In genomic region chr4:129496631-129497030, GRCm38 (mm10) we compare ENCODE assay signal across 9 mouse cellular contexts. TPM values are rescaled to one million over a fixed set of nuclear protein-coding genes. Genes with fewer than 3 reads are reported as not detected.
DNase-seq lines count a peak whose midpoint lies in the region; ATAC-seq and TF ChIP-seq lines count a peak whose summit lies in the region.
"Had no signal": no experiment of that assay in that cellular context is flagged by ENCODE, and none has a peak within 500 bp of the region (broad histone marks: within the 10 kb centered on the region; RNA-seq: fewer than 3 reads in every experiment).

No protein-coding gene starts in this region.

- no peak overlapping the region for H3K4me3 ChIP-seq in left cerebral cortex, adult 2 months
- no peak overlapping the region for H3K4me3 ChIP-seq in kidney, embryonic 14.5 days (ENCODE audit: low read length)
- H3K4me3 ChIP-seq in stomach, embryonic 15.5 days (replicated peaks) = no peak overlapping the region

- peaks cover 21% of the 10 kb centered on the region; the same call in 1 of the 2 replicates for H3K4me1 ChIP-seq in kidney, embryonic 14.5 days (ENCODE audit: control insufficient read depth, insufficient read depth, low read length)
- peaks cover 35% of the 10 kb centered on the region for H3K4me1 ChIP-seq in stomach, embryonic 15.5 days

- H3K9ac ChIP-seq in kidney, embryonic 14.5 days (ENCODE audit: low read depth, low read length) = no peak overlapping the region
- no peak overlapping the region for H3K9ac ChIP-seq in stomach, embryonic 15.5 days

- TF ChIP-seq CTCF in left cerebral cortex, adult 2 months (IDR thresholded peaks at IDR 0.05) = no peak

- intact Hi-C loops in left cerebral cortex, adult 2 months (cut with DNase I) = no loop called here

- ATAC-seq in kidney, embryonic 14.5 days (ENCODE audit: low FRiP score, low TSS enrichment) = no peak
- 0 out of 2 replicates have a peak, but pooled peaks have one; percentile 11 for ATAC-seq in stomach, embryonic 15.5 days (ENCODE audit: insufficient read depth, low FRiP score, low read depth)
- ATAC-seq: Patski had no signal

- no peak overlapping the region; the same call in 1 of the 2 replicates for H3K4me2 ChIP-seq in kidney, embryonic 14.5 days (replicated peaks; ENCODE audit: low read depth, low read length)
- 0 out of 2 replicates have a peak overlapping the region, but pooled peaks have one; percentile 24 for H3K4me2 ChIP-seq in stomach, embryonic 15.5 days

- peaks cover under 1% of the 10 kb centered on the region for H3K27me3 ChIP-seq in kidney, embryonic 14.5 days (ENCODE audit: control insufficient read depth, insufficient read depth, low read length)
- peaks cover 5% of the 10 kb centered on the region for H3K27me3 ChIP-seq in stomach, embryonic 15.5 days (replicated peaks)
- H3K27me3 ChIP-seq: Patski had no signal

- no peaks in the 10 kb centered on the region for H3K9me3 ChIP-seq in kidney, embryonic 14.5 days (ENCODE audit: control insufficient read depth, low read length)
- no peaks in the 10 kb centered on the region for H3K9me3 ChIP-seq in stomach, embryonic 15.5 days

- WGBS in kidney, embryonic 14.5 days = 34% methylated on average over 6 of the region's 6 CpGs
- 19% methylated on average over 6 of the region's 6 CpGs for WGBS in stomach, embryonic 15.5 days

- H3K27ac ChIP-seq in left cerebral cortex, adult 2 months = peak overlapping the region; percentile 78
- peak overlapping the region; percentile 76; the same call in 1 of the 2 replicates for H3K27ac ChIP-seq in kidney, embryonic 14.5 days (ENCODE audit: low read depth, low read length)
- H3K27ac ChIP-seq in stomach, embryonic 15.5 days = peak overlapping the region; percentile 58; the same call in 1 of the 2 replicates

- H3K36me3 ChIP-seq in kidney, embryonic 14.5 days (ENCODE audit: control insufficient read depth, insufficient read depth, low read length) = no peaks in the 10 kb centered on the region
- H3K36me3 ChIP-seq in stomach, embryonic 15.5 days = no peaks in the 10 kb centered on the region

- no peak for DNase-seq in left cerebral cortex, adult 2 months (ENCODE audit: extremely low spot score in 1 of 2, low spot score in 2 of 2)
- no peak for DNase-seq in left cerebral cortex, adult 11 months (ENCODE audit: low spot score)
- DNase-seq in heart, adult 8-10 months (ENCODE audit: low spot score) = peak; percentile 55
- peak; percentile 31 for DNase-seq in lung, postnatal 14 days
- DNase-seq in cerebellum, postnatal 36 days = no peak
- no peak for DNase-seq in testis, postnatal 14 days (ENCODE audit: low spot score)

RNA-seq across cellular contexts. Expression of gene Fam229a, which starts 5.6 kb away (rescaled TPM):
- under 1 TPM in 1 of 2 experiments, not detected in 1; 0.91 TPM for total RNA-seq in left cerebral cortex, adult 2 months (2021)
- total RNA-seq in heart, adult 8-10 months (2022) = not detected
- polyA plus RNA-seq in kidney, embryonic 14.5 days (2014; fragmentation: Nextera tagmentation; extraction: Ambion mirVana) = 0.39 TPM in 1 of 2 replicates, not detected in the other
- polyA plus RNA-seq in stomach, embryonic 15.5 days (2015; fragmentation: Nextera tagmentation; extraction: Ambion mirVana) = 0.26 TPM in 1 of 2 replicates, not detected in the other
- polyA plus RNA-seq: Patski had no signal

RNA-seq across cellular contexts. Expression of gene Tssk3, which starts 5.8 kb away (rescaled TPM):
- total RNA-seq in left cerebral cortex, adult 2 months (2021) = not detected
- not detected for total RNA-seq in heart, adult 8-10 months (2022)
- polyA plus RNA-seq in kidney, embryonic 14.5 days (2014; fragmentation: Nextera tagmentation; extraction: Ambion mirVana) = not detected in 2 replicates
- not detected in 2 replicates for polyA plus RNA-seq in stomach, embryonic 15.5 days (2015; fragmentation: Nextera tagmentation; extraction: Ambion mirVana)
- polyA plus RNA-seq: Patski had no signal

RNA-seq across cellular contexts. Expression of gene Marcksl1, which starts 16.8 kb away (rescaled TPM):
- total RNA-seq in left cerebral cortex, adult 2 months (2021) = 100 to 1,000 TPM in 1 of 2 experiments, 10 to 100 TPM in 1; 96.0 to 102 TPM
- total RNA-seq in heart, adult 8-10 months (2022) = 1 to 10 TPM; 2.3 to 3.3 (median 3.2) TPM
- 823 and 993 TPM in 2 replicates for polyA plus RNA-seq in kidney, embryonic 14.5 days (2014; fragmentation: Nextera tagmentation; extraction: Ambion mirVana)
- 490 and 533 TPM in 2 replicates for polyA plus RNA-seq in stomach, embryonic 15.5 days (2015; fragmentation: Nextera tagmentation; extraction: Ambion mirVana)

RNA-seq across cellular contexts. Expression of gene Bsdc1, which starts 35.2 kb away (rescaled TPM):
- total RNA-seq in left cerebral cortex, adult 2 months (2021) = 10 to 100 TPM; 56.6 to 57.8 TPM
- total RNA-seq in heart, adult 8-10 months (2022) = 10 to 100 TPM; 50.3 to 54.6 (median 53.3) TPM
- polyA plus RNA-seq in kidney, embryonic 14.5 days (2014; fragmentation: Nextera tagmentation; extraction: Ambion mirVana) = 20.5 and 23.3 TPM in 2 replicates
- 24.4 and 27.0 TPM in 2 replicates for polyA plus RNA-seq in stomach, embryonic 15.5 days (2015; fragmentation: Nextera tagmentation; extraction: Ambion mirVana)

RNA-seq across cellular contexts. Expression of gene Hdac1, which starts 45.9 kb away (rescaled TPM):
- total RNA-seq in left cerebral cortex, adult 2 months (2021) = 10 to 100 TPM; 26.5 to 29.5 TPM
- total RNA-seq in heart, adult 8-10 months (2022) = 10 to 100 TPM; 11.4 to 15.0 (median 12.8) TPM
- polyA plus RNA-seq in kidney, embryonic 14.5 days (2014; fragmentation: Nextera tagmentation; extraction: Ambion mirVana) = 245 and 265 TPM in 2 replicates
- 197 and 200 TPM in 2 replicates for polyA plus RNA-seq in stomach, embryonic 15.5 days (2015; fragmentation: Nextera tagmentation; extraction: Ambion mirVana)

Comparison
In these comparisons a context has a peak if more than half of its experiments do, and no peak if none do; other contexts are left out.
1. DNase-seq: peak in heart, adult 8-10 months (single experiment) and lung, postnatal 14 days (single experiment); none in left cerebral cortex, adult 2 months (0 of 2), left cerebral cortex, adult 11 months (single experiment), cerebellum, postnatal 36 days (0 of 2) and testis, postnatal 14 days (single experiment).
2. RNA of gene Marcksl1, which starts 16.8 kb away (total RNA-seq): 96.0 to 102 TPM in left cerebral cortex, adult 2 months; 2.3 to 3.3 TPM in heart, adult 8-10 months; every median in the first group is over 10 times any median in the second.
3. Peak in every context shown above with its lines, with median percentiles within 50 percentile points of each other: H3K27ac ChIP-seq.